Mouse (Mus musculus): ENCODE measurements around the gene Tenm3.

Tenm3 gene

GRCm38 (mm10) chr8:48342321-48343066 is 501.3 kb downstream of the Tenm3 start:
- DNase-seq (ENCODE audit: low spot score in 2 of 2) = no peak

GRCm38 (mm10) chr8:48341692-48342091 is 502.1 kb downstream of the Tenm3 start:
- no peak for DNase-seq (ENCODE audit: low spot score in 2 of 2)

- no peak for DNase-seq (ENCODE audit: low spot score in 2 of 2)
Measured at GRCm38 (mm10) chr8:48341276-48341675, 502.5 kb downstream of the Tenm3 start.

DNA sequence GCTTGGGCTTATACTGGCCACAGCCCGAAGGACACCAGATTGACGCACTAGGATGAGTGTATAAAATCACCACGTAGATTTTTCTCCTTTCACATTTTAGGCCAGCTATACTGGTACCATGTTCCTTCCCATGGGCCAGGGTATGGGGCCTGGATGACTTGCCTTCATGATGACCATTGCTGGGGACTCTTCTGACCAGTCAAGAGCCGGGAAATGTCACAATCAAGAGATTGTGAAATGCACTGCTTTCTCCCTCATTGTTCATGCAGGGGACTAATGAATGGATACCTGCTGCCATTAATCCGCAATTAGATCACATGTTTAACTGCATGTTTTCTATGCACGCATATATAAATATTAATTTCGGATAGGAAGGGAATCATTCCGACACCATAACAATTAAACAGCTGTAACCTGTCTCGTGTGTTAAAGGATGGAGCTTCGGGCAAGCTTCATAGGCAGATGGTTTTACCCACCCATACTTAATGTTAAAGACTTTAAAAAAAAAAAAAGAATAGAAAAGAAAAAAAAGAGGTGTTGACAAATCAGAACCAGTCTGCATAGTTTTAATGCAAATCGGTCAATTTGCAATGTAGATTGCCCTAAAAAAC is 521.0 kb downstream of the Tenm3 start:
- no peak for DNase-seq (ENCODE audit: low spot score in 2 of 2)

- DNase-seq (ENCODE audit: low spot score in 2 of 2) = no peak
Measured at GRCm38 (mm10) chr8:48322240-48322639, 521.5 kb downstream of the Tenm3 start.

DNA sequence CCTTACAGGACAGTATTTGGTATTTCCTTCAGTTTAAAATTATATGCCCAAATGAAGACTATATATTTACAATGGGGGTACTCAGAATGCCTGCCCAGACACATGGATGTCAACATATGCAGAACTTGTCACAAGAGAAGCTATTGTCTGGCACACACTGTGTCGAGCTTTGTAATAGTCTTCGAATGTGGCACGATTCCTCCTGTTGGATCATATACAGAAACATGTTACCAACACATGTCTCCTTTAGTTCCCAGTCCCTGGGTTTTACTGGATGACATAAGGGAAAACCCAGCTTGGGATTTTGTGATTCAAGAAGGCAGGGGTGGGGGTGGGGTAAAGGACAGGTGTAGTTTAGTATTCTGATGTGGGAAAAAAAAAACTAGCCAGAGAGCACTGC is 524.1 kb downstream of the Tenm3 start:
- no peak for DNase-seq (ENCODE audit: low spot score in 2 of 2)

DNA sequence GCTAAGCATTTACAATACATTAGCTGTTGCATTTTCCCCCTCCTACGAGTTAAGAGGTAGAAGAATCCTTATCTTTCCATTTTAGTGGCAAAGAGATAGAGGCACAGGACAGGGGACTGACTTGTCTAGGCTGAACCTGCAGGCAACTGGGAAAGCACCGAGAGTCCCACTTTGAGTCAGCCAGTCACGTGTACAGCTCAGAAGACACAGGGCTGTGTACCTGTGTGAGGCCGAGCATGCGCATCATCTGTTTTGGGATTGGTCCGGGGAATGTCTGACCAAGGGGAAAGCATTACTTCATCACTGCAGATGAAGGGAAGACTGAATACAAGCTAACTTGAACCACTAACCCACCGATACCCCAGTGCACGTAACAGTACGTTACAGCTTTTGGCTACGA is 526.3 kb downstream of the Tenm3 start:
- DNase-seq (ENCODE audit: low spot score in 2 of 2) = no peak

- DNase-seq (ENCODE audit: low spot score in 2 of 2) = no peak
Measured at GRCm38 (mm10) chr8:48315605-48316004, 528.1 kb downstream of the Tenm3 start.

- DNase-seq (ENCODE audit: low spot score in 2 of 2) = no peak
Measured at GRCm38 (mm10) chr8:48313985-48314368, 529.8 kb downstream of the Tenm3 start.

- DNase-seq (ENCODE audit: low spot score in 2 of 2) = no peak
Measured at GRCm38 (mm10) chr8:48313210-48313984, 530.4 kb downstream of the Tenm3 start.

GRCm38 (mm10) chr8:48311706-48312105 is 532.0 kb downstream of the Tenm3 start:
- DNase-seq (ENCODE audit: low spot score in 2 of 2) = no peak

GRCm38 (mm10) chr8:48310240-48310849 is 533.4 kb downstream of the Tenm3 start:
- no peak for DNase-seq (ENCODE audit: low spot score in 2 of 2)

GRCm38 (mm10) chr8:48309191-48309987 is 534.4 kb downstream of the Tenm3 start:
- no peak for DNase-seq (ENCODE audit: low spot score in 2 of 2)

GRCm38 (mm10) chr8:48304224-48304623 is 539.5 kb downstream of the Tenm3 start:
- no peak for DNase-seq (ENCODE audit: low spot score in 2 of 2)

DNA sequence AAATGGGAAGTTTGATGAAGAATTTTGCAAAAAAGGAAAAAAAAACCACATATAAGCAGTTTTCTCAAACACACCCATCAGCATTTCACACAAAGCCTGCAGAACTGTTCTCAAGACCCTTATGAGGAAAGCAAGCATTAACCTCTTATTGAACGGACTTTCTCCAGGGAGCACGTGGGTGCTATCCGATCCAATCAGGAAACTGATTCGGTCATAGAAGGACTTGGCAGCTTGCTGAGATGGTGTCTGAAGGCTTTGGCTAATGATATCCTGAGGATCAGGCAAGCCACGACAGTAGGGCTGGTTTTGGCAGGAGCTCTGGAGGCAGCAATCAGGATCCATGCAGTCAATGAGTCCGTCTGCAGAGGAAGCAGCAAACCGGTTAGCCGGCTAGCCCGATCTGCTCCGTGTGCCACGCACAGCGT is 543.1 kb downstream of the Tenm3 start:
- no peak for DNase-seq (ENCODE audit: low spot score in 2 of 2)

DNA sequence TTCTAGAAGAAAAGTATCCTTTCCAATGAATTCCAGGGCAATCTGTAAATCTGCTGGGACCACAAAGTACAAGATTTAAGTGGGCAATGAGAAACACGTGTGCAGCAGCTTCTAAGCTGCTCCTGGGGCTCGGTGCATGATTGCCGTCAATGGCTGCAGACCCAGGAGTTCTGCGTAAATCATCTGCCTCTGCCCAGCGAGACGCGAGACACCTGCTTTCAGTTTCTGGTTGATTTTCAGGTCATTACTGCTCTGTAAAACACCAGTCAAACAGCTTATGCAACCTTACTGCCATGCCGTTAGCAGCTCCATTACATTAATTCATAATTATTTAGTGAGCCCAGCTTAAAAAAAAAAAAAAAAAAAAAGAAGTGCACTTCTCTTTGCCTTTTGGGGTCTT is 543.7 kb downstream of the Tenm3 start:
- DNase-seq (ENCODE audit: low spot score in 2 of 2) = no peak

GRCm38 (mm10) chr8:48299341-48299740 is 544.4 kb downstream of the Tenm3 start:
- DNase-seq (ENCODE audit: low spot score in 2 of 2) = no peak

DNA sequence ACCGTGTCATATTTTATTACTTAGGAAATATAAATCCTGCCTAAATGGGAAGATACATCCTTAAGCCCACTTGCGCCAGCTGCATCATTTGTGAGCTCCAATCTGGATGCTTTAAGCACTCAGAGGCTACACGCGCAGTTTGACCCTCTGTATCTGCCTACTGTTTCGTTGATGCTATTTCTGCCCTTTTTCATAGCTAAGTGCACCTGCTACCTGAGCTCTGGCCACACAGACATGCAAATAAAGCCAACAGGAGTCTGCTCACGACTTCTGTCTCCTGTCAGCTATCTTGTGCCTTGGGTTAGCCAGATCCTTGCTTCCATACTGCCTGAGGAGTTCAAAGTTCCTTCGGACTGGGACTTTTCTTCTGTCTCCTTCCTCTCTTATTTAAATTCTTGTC is 547.4 kb downstream of the Tenm3 start:
- no peak for DNase-seq (ENCODE audit: low spot score in 2 of 2)

- no peak for DNase-seq (ENCODE audit: low spot score in 2 of 2)
Measured at GRCm38 (mm10) chr8:48295558-48295957, 548.2 kb downstream of the Tenm3 start.

- DNase-seq (ENCODE audit: low spot score in 2 of 2) = no peak
Measured at GRCm38 (mm10) chr8:48293797-48294196, 550.0 kb downstream of the Tenm3 start.

DNA sequence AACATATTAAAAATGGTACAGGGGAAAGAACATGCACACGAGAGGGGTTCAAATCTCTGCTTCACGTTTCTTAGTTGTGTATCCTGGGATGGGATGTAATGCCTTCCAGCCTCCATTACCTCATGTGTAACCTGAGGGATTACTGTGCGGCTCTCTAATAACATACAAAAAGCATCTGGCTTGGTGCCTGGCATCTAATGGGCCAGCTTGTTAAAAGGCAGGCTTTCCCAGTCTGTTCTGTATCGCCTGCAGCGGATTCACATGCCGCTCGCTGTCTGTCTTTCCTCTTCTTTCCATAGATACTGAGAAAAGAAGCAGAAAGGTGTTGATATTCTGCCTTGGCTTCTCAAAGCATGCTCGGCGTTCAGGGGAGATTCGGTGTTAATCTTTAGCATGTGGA is 558.3 kb downstream of the Tenm3 start:
- DNase-seq (ENCODE audit: low spot score in 2 of 2) = no peak

- DNase-seq (ENCODE audit: low spot score in 2 of 2) = no peak
Measured at GRCm38 (mm10) chr8:48281855-48282254, 561.9 kb downstream of the Tenm3 start.

All from spleen, postnatal 4 days (tissue).